Comparison of ENCODE assay signal across 8 mouse cellular contexts in genomic region chr4:45083487-45083886, GRCm38 (mm10). TPM values are rescaled to one million over a fixed set of nuclear protein-coding genes. Genes with fewer than 3 reads are reported as not detected.
DNase-seq lines count a peak whose midpoint lies in the region; ATAC-seq lines count a peak whose summit lies in the region.

No protein-coding gene starts in this region.

- H3K9me3 ChIP-seq in neural tube, embryonic 11.5 days (ENCODE audit: control insufficient read depth, low read length) = no peaks in the 10 kb centered on the region

- peak overlapping the region; percentile 83 for H3K4me2 ChIP-seq in neural tube, embryonic 11.5 days (ENCODE audit: low read depth)

- peak overlapping the region; percentile 61 for H3K4me3 ChIP-seq in neural tube, embryonic 11.5 days (ENCODE audit: low read depth, low read length)

- H3K27ac ChIP-seq in neural tube, embryonic 11.5 days (ENCODE audit: low read depth, low read length) = no peak overlapping the region

- H3K36me3 ChIP-seq in neural tube, embryonic 11.5 days (ENCODE audit: control insufficient read depth, insufficient read depth, low read length) = no peaks in the 10 kb centered on the region

- no peaks in the 10 kb centered on the region for H3K27me3 ChIP-seq in neural tube, embryonic 11.5 days (ENCODE audit: control insufficient read depth, insufficient read depth, low read length)

- WGBS in neural tube, embryonic 11.5 days = 2% methylated on average over 8 of the region's 8 CpGs

- peak; percentile 68 to 69 for DNase-seq in cerebellum, postnatal 10 days
- DNase-seq in cerebellum, adult 11-12 months = no peak
- DNase-seq in right cerebral cortex, postnatal 25 days = peak; percentile 7
- DNase-seq in right cerebral cortex, adult 18-20 months = no peak
- DNase-seq in layer of hippocampus, adult 9-11 months = peak; percentile 54
- peak; percentile 20 for DNase-seq in neural tube, embryonic 11.5 days (ENCODE audit: low spot score)
- no peak for DNase-seq in gastrocnemius, postnatal 25 days
- no peak for DNase-seq in T-cell, adult 2 months (ENCODE audit: low spot score)

- ATAC-seq in neural tube, embryonic 11.5 days (ENCODE audit: insufficient read depth, low FRiP score, low TSS enrichment) = no peak

- peaks cover 8% of the 10 kb centered on the region for H3K4me1 ChIP-seq in neural tube, embryonic 11.5 days (ENCODE audit: control insufficient read depth, insufficient read depth, low read length)

- H3K9ac ChIP-seq in neural tube, embryonic 11.5 days (ENCODE audit: low read length) = no peak overlapping the region; the same call in 1 of the 2 replicates

RNA-seq across cellular contexts. Expression of gene Fbxo10, which starts 0.9 kb away (rescaled TPM):
- 9.8 TPM in 2 replicates for polyA plus RNA-seq in neural tube, embryonic 11.5 days (2014; fragmentation: Nextera tagmentation; extraction: Ambion mirVana)
- 1 to 10 TPM; 2.5 TPM for total RNA-seq in gastrocnemius, postnatal 25 days (2021)

RNA-seq across cellular contexts. Expression of gene Tomm5, which starts 24.4 kb away (rescaled TPM):
- 168 and 187 TPM in 2 replicates for polyA plus RNA-seq in neural tube, embryonic 11.5 days (2014; fragmentation: Nextera tagmentation; extraction: Ambion mirVana)
- 100 to 1,000 TPM in 1 of 2 experiments, 10 to 100 TPM in 1; 84.5 to 103 TPM for total RNA-seq in gastrocnemius, postnatal 25 days (2021)

Comparison
In these comparisons a context has a peak if more than half of its experiments do, and no peak if none do; other contexts are left out.
1. DNase-seq: peak in cerebellum, postnatal 10 days (2 of 2), right cerebral cortex, postnatal 25 days (single experiment), layer of hippocampus, adult 9-11 months (single experiment) and neural tube, embryonic 11.5 days (single experiment); none in cerebellum, adult 11-12 months (single experiment), right cerebral cortex, adult 18-20 months (single experiment), gastrocnemius, postnatal 25 days (single experiment) and T-cell, adult 2 months (single experiment).